Mouse (Mus musculus) stomach, embryonic 14.5 days (tissue): ENCODE results near the gene Slc20a1. TPM values are rescaled to one million over a fixed set of nuclear protein-coding genes. Genes with fewer than 3 reads are reported as not detected.

Experiments used
- ATAC-seq: fragments of 200-750 bp; cut with Nextera tagmentation; 2 replicates; pipeline ENCODE4 v1.8.0; 2017; ENCODE audit warnings: low read depth, moderate TSS enrichment; ENCODE audit not compliant: insufficient number of reproducible peaks, insufficient read depth, low FRiP score
- H3K27ac ChIP-seq: fragments of 300-500 bp; sonication (generic); 2 replicates; pipeline ENCODE4 v1.5.1; 2014; ENCODE audit warnings: mild to moderate bottlenecking, low read length, moderate library complexity, mixed read lengths
- H3K27me3 ChIP-seq: fragments of 300-500 bp; sonication (generic); 2 replicates; pipeline ENCODE4 v1.6.1; 2014; ENCODE audit warnings: low read length, control low read depth, mixed read lengths; ENCODE audit not compliant: control insufficient read depth, insufficient read depth
- H3K36me3 ChIP-seq: fragments of 300-500 bp; sonication (generic); 2 replicates; pipeline ENCODE4 v1.6.1; 2014; ENCODE audit warnings: mild to moderate bottlenecking, control low read depth, low read length, moderate library complexity, mixed read lengths; ENCODE audit not compliant: control insufficient read depth, insufficient read depth
- H3K4me1 ChIP-seq: fragments of 300-500 bp; sonication (generic); 2 replicates; pipeline ENCODE4 v1.6.1; 2014; ENCODE audit warnings: low read length, control low read depth, mixed read lengths; ENCODE audit not compliant: control insufficient read depth, insufficient read depth
- H3K4me2 ChIP-seq: fragments of 300-500 bp; sonication (generic); replicated peaks from 2 replicates; pipeline ENCODE4 v1.6.1; 2014; ENCODE audit warnings: low read depth, low read length, control low read depth
- H3K4me3 ChIP-seq: fragments of 300-500 bp; sonication (generic); 2 replicates; pipeline ENCODE4 v1.5.1; 2014; ENCODE audit warnings: low read depth, low read length, control low read depth
- H3K9ac ChIP-seq: fragments of 300-500 bp; sonication (generic); replicated peaks from 2 replicates; pipeline ENCODE4 v1.6.1; 2014; ENCODE audit warnings: low read depth, mild to moderate bottlenecking, control low read depth, low read length, moderate library complexity, mixed read lengths
- H3K9me3 ChIP-seq: fragments of 300-500 bp; sonication (generic); 2 replicates; pipeline ENCODE4 v1.6.1; 2016; ENCODE audit warnings: low read depth, low read length, control low read depth; ENCODE audit not compliant: control insufficient read depth
- WGBS: fragments of 180-500 bp; shearing (Covaris S2); extraction: QIAGEN DNeasy Blood & Tissue Kit; methylation state at CpG from one replicate; pipeline ENCODE4 v1.1.7; 2014; 5-methylcytosine and 5-hydroxymethylcytosine counted together
- polyA plus RNA-seq: library from polyadenylated mRNA; unstranded; fragments of >200 nt; fragmentation: Nextera tagmentation; extraction: Ambion mirVana; gene quantifications from 2 replicates; pipeline ENCODE4 v1.2.1, GENCODE M21; 2014

Slc20a1 gene
- polyA plus RNA-seq, 1 experiment from 2014 or later = 34.4 TPM

- Histone ChIP-seq H3K4me2 (peak overlapping the region; percentile 50), H3K9me3 (no peaks in the 10 kb centered on the region), H3K27me3 (no peaks in the 10 kb centered on the region), H3K9ac (peak overlapping the region; percentile 86; the same call in 1 of the 2 replicates), H3K4me1 (peaks cover 11% of the 10 kb centered on the region; the same call in 1 of the 2 replicates), H3K36me3 (peaks cover 26% of the 10 kb centered on the region), H3K4me3 (peak overlapping the region; percentile 89), H3K27ac (no peak overlapping the region; the same call in 1 of the 2 replicates)
- no peak for ATAC-seq
- 21% methylated on average over 27 of the region's 31 CpGs for WGBS
Observed at GRCm38 (mm10) chr2:129199328-129200085, 943 bp downstream of the Slc20a1 start.

GRCm38 (mm10) chr2:129205000-129205399, 6.4 kb downstream of the Slc20a1 start:
- Histone ChIP-seq H3K9ac (no peak overlapping the region), H3K27me3 (no peaks in the 10 kb centered on the region), H3K36me3 (peaks cover 74% of the 10 kb centered on the region), H3K4me3 (no peak overlapping the region), H3K9me3 (no peaks in the 10 kb centered on the region), H3K4me1 (peaks cover 6% of the 10 kb centered on the region; the same call in 1 of the 2 replicates), H3K4me2 (no peak overlapping the region), H3K27ac (no peak overlapping the region)
- WGBS = 81% methylated on average over 6 of the region's 6 CpGs
- no peak for ATAC-seq

- Histone ChIP-seq H3K27ac (no peak overlapping the region), H3K4me2 (no peak overlapping the region), H3K4me1 (no peaks in the 10 kb centered on the region), H3K4me3 (no peak overlapping the region), H3K27me3 (no peaks in the 10 kb centered on the region), H3K9me3 (no peaks in the 10 kb centered on the region), H3K36me3 (peaks cover 82% of the 10 kb centered on the region), H3K9ac (no peak overlapping the region)
- no peak for ATAC-seq
- 79% methylated on average over 8 of the region's 8 CpGs for WGBS
Observed at GRCm38 (mm10) chr2:129206824-129207223, 8.3 kb downstream of the Slc20a1 start.

- Histone ChIP-seq H3K27ac (no peak overlapping the region), H3K4me3 (no peak overlapping the region), H3K4me1 (no peaks in the 10 kb centered on the region), H3K36me3 (peaks cover 72% of the 10 kb centered on the region), H3K27me3 (no peaks in the 10 kb centered on the region), H3K9me3 (no peaks in the 10 kb centered on the region), H3K9ac (no peak overlapping the region), H3K4me2 (no peak overlapping the region)
- no peak for ATAC-seq
- WGBS = 90% methylated on average over 8 of the region's 8 CpGs
Observed at GRCm38 (mm10) chr2:129208181-129208746, 9.7 kb downstream of the Slc20a1 start.

GRCm38 (mm10) chr2:129210089-129210749, 11.7 kb downstream of the Slc20a1 start:
- Histone ChIP-seq H3K9ac (no peak overlapping the region), H3K27ac (no peak overlapping the region), H3K4me1 (no peaks in the 10 kb centered on the region), H3K4me3 (no peak overlapping the region), H3K36me3 (peaks cover 62% of the 10 kb centered on the region), H3K4me2 (no peak overlapping the region), H3K9me3 (no peaks in the 10 kb centered on the region), H3K27me3 (no peaks in the 10 kb centered on the region)
- 87% methylated on average over 8 of the region's 8 CpGs for WGBS
- ATAC-seq = no peak

- H3K36me3 ChIP-seq = peaks cover 52% of the 10 kb centered on the region
- H3K9ac ChIP-seq = no peak overlapping the region
- no peak for ATAC-seq
- H3K4me2 ChIP-seq = no peak overlapping the region
- no peak overlapping the region for H3K4me3 ChIP-seq
- 79% methylated on average over 4 of the region's 4 CpGs for WGBS
- H3K9me3 ChIP-seq = no peaks in the 10 kb centered on the region
- no peak overlapping the region for H3K27ac ChIP-seq
- H3K27me3 ChIP-seq = no peaks in the 10 kb centered on the region
- no peaks in the 10 kb centered on the region for H3K4me1 ChIP-seq
Observed at GRCm38 (mm10) chr2:129211255-129211654, 12.7 kb downstream of the Slc20a1 start.

GRCm38 (mm10) chr2:129211957-129212356, 13.4 kb downstream of the Slc20a1 start:
- no peak for ATAC-seq
- peaks cover 45% of the 10 kb centered on the region for H3K36me3 ChIP-seq
- WGBS = 59% methylated on average over 2 of the region's 2 CpGs

GRCm38 (mm10) chr2:129212566-129212965, 14.0 kb downstream of the Slc20a1 start:
- Histone ChIP-seq H3K27me3 (no peaks in the 10 kb centered on the region), H3K9ac (no peak overlapping the region), H3K4me1 (no peaks in the 10 kb centered on the region), H3K4me2 (no peak overlapping the region), H3K4me3 (no peak overlapping the region), H3K36me3 (peaks cover 39% of the 10 kb centered on the region), H3K27ac (no peak overlapping the region), H3K9me3 (no peaks in the 10 kb centered on the region)
- 92% methylated on average over 7 of the region's 7 CpGs for WGBS
- ATAC-seq = no peak

More at GRCm38 (mm10) chr2:129211957-129212356, 13.4 kb downstream of the Slc20a1 start:
- Histone ChIP-seq H3K4me2 (no peak overlapping the region), H3K9ac (no peak overlapping the region), H3K4me3 (no peak overlapping the region), H3K9me3 (no peaks in the 10 kb centered on the region), H3K4me1 (no peaks in the 10 kb centered on the region), H3K27me3 (no peaks in the 10 kb centered on the region), H3K27ac (no peak overlapping the region)
